8 mouse cellular contexts compared by ENCODE assay signal in genomic region chr13:43784725-43785711, GRCm38 (mm10). TPM values are rescaled to one million over a fixed set of nuclear protein-coding genes. Genes with fewer than 3 reads are reported as not detected.
A peak's percentile ranks its signal among the peaks of the same experiment; 100 is the strongest.
DNase-seq lines count a peak whose midpoint lies in the region; ATAC-seq and TF ChIP-seq lines count a peak whose summit lies in the region.

Cd83 (plus strand) TSS chr13:43784775.

- H3K27ac ChIP-seq in gastrocnemius, adult 2 months, result peak within 1 kb of the TSS; percentile 57
- H3K27ac ChIP-seq in hindbrain, embryonic 14.5 days, result peak within 1 kb of the TSS; percentile 32; the same call in 1 of the 2 replicates

- H3K27me3 ChIP-seq in hindbrain, embryonic 14.5 days (ENCODE audit: control insufficient read depth, insufficient read depth, low read length), result peaks cover 8% of the 10 kb centered on the region

- peak; percentile 11 for DNase-seq in WW6 (ENCODE audit: low read depth, low spot score)
- peak; percentile 68 for DNase-seq in cerebellum, adult 9-10 months
- peak; percentile 87 for DNase-seq in gastrocnemius, adult 2 months
- DNase-seq in hindbrain, embryonic 14.5 days (ENCODE audit: low spot score), result peak; percentile 56
- peak; percentile 30 to 47 for DNase-seq in layer of hippocampus, postnatal 36 days
- DNase-seq in lung, postnatal 4 days, result peak; percentile 84 to 90
- peak; percentile 23 to 57 for DNase-seq in right cerebral cortex, adult 2 months (ENCODE audit: low spot score in 2 of 2)
- DNase-seq in yolk sac, embryonic 10.5 days (ENCODE audit: low spot score), result peak; percentile 24

- H3K9ac ChIP-seq in hindbrain, embryonic 14.5 days, result peak within 1 kb of the TSS; percentile 82

- ATAC-seq in hindbrain, embryonic 14.5 days (ENCODE audit: low FRiP score), result peak; percentile 80

- H3K4me1 ChIP-seq in hindbrain, embryonic 14.5 days (replicated peaks; ENCODE audit: control insufficient read depth, insufficient read depth, low read length), result peaks cover 13% of the 10 kb centered on the region

- no peaks in the 10 kb centered on the region for H3K36me3 ChIP-seq in hindbrain, embryonic 14.5 days (replicated peaks; ENCODE audit: control insufficient read depth, insufficient read depth)

- peak within 1 kb of the TSS; percentile 83 for H3K4me3 ChIP-seq in gastrocnemius, adult 2 months
- H3K4me3 ChIP-seq in hindbrain, embryonic 14.5 days (replicated peaks; ENCODE audit: low read length), result peak within 1 kb of the TSS; percentile 68

- no peak for TF ChIP-seq CTCF in gastrocnemius, adult 2 months (IDR thresholded peaks at IDR 0.05)

- intact Hi-C loops in gastrocnemius, adult 2 months (cut with DNase I), result no loop called here

- H3K9me3 ChIP-seq in hindbrain, embryonic 14.5 days (ENCODE audit: control insufficient read depth, low read length), result no peaks in the 10 kb centered on the region

- H3K4me2 ChIP-seq in hindbrain, embryonic 14.5 days (replicated peaks), result peak within 1 kb of the TSS; percentile 88

- WGBS in hindbrain, embryonic 14.5 days, result 4% methylated on average over 70 of the region's 73 CpGs

RNA-seq across cellular contexts. Expression of gene Cd83, which starts in this region (rescaled TPM):
- total RNA-seq in gastrocnemius, adult 2 months (2021), result 1 to 10 TPM in 1 of 2 experiments, under 1 TPM in 1; 0.33 to 1.3 TPM
- polyA plus RNA-seq in hindbrain, embryonic 14.5 days (2014; fragmentation: Nextera tagmentation; extraction: Ambion mirVana), result 30.8 and 32.7 TPM in 2 replicates
- 1 to 10 TPM; 7.0 to 8.1 TPM for total RNA-seq in layer of hippocampus, postnatal 36 days (2021)

Comparison
In these comparisons a context has a peak if more than half of its experiments do, and no peak if none do; other contexts are left out.
1. Peak in every context shown above with its lines: DNase-seq, ATAC-seq, H3K4me3 ChIP-seq and H3K27ac ChIP-seq.
2. DNase-seq: peak in every context shown above with its lines; median percentile 87 in gastrocnemius, adult 2 months; 87 in lung, postnatal 4 days; 68 in cerebellum, adult 9-10 months; 56 in hindbrain, embryonic 14.5 days; 40 in right cerebral cortex, adult 2 months; 38 in layer of hippocampus, postnatal 36 days; 24 in yolk sac, embryonic 10.5 days; 11 in WW6.